Mouse (Mus musculus) small intestine, adult 2 months (tissue): Measurements from ENCODE around the gene Lrp2bp.

Experiments
- CTCF ChIP-seq: fragments of 200-500 bp; IDR thresholded peaks from 2 replicates; pipeline ENCODE4 v1.5.1; 2012; ENCODE audit warnings: low read depth, mild to moderate bottlenecking, control low read depth, inconsistent platforms, low read length, moderate library complexity, mixed read lengths; ENCODE audit not compliant: insufficient replicate concordance, insufficient read length; ENCODE audit errors: extremely low read depth
- POLR2A ChIP-seq: fragments of 200-500 bp; IDR thresholded peaks from 2 replicates; pipeline ENCODE4 v1.6.1; 2012; ENCODE audit warnings: low read depth, mild to moderate bottlenecking, control low read depth, inconsistent platforms, low read length, moderate library complexity

GRCm38 (mm10) chr8:46024392-46024791 lies 25.3 kb downstream of the Lrp2bp start:
- TF ChIP-seq POLR2A: no peak
- no peak for TF ChIP-seq CTCF
